Mouse (Mus musculus) heart, postnatal 0 days (tissue): ENCODE data around the gene Spg20. TPM values are rescaled to one million over a fixed set of nuclear protein-coding genes. Genes with fewer than 3 reads are reported as not detected.

Experiments used
- ATAC-seq: fragments of 200-750 bp; cut with Nextera tagmentation; 2 replicates; pipeline ENCODE4 v1.8.0; 2017; ENCODE audit warnings: low read depth, moderate number of reproducible peaks, moderate library complexity; ENCODE audit not compliant: insufficient read depth
- DNase-seq: peaks from one replicate; pipeline ENCODE4 v3.0.0-alpha.2; 2016; ENCODE audit warnings: low spot score
- H3K27ac ChIP-seq: fragments of 300-500 bp; sonication (generic); 2 replicates; pipeline ENCODE4 v1.5.1; 2014; ENCODE audit warnings: low read depth, mild to moderate bottlenecking
- H3K27me3 ChIP-seq: fragments of 300-500 bp; sonication (generic); 2 replicates; pipeline ENCODE4 v1.6.1; 2014; ENCODE audit warnings: low read length, mixed read lengths; ENCODE audit not compliant: control insufficient read depth, insufficient read depth
- H3K36me3 ChIP-seq: fragments of 300-500 bp; sonication (generic); replicated peaks from 2 replicates; pipeline ENCODE4 v1.6.1; 2014; ENCODE audit warnings: low read length, mixed read lengths; ENCODE audit not compliant: control insufficient read depth, insufficient read depth
- H3K4me1 ChIP-seq: fragments of 300-500 bp; sonication (generic); 2 replicates; pipeline ENCODE4 v1.6.1; 2014; ENCODE audit warnings: antibody characterized with exemption; ENCODE audit not compliant: control insufficient read depth, insufficient read depth
- H3K4me2 ChIP-seq: fragments of 300-500 bp; sonication (generic); 2 replicates; pipeline ENCODE4 v1.6.1; 2014; ENCODE audit warnings: low read depth, mild to moderate bottlenecking, low read length, moderate library complexity
- H3K4me3 ChIP-seq: fragments of 300-500 bp; sonication (generic); 2 replicates; pipeline ENCODE4 v1.5.1; 2014; ENCODE audit warnings: low read depth, low read length
- H3K9ac ChIP-seq: fragments of 300-500 bp; sonication (generic); replicated peaks from 2 replicates; pipeline ENCODE4 v1.6.1; 2014; ENCODE audit warnings: low read depth, low read length, mixed read lengths
- H3K9me3 ChIP-seq: fragments of 300-500 bp; sonication (generic); replicated peaks from 2 replicates; pipeline ENCODE4 v1.6.1; 2016; ENCODE audit warnings: low read length; ENCODE audit not compliant: control insufficient read depth
- CTCF ChIP-seq: IDR thresholded peaks from 2 replicates; pipeline ENCODE4 v1.5.1; 2016; ENCODE audit warnings: antibody characterized with exemption, control low read depth, low read depth
- EP300 ChIP-seq: IDR thresholded peaks from 2 replicates; pipeline ENCODE4 v1.6.1; 2016; ENCODE audit warnings: antibody characterized with exemption, low read depth
- WGBS: fragments of 180-500 bp; shearing (Covaris S2); extraction: QIAGEN DNeasy Blood & Tissue Kit; methylation state at CpG from one replicate; pipeline ENCODE4 v1.1.7; 2014; 5-methylcytosine and 5-hydroxymethylcytosine counted together
- polyA plus RNA-seq: library from polyadenylated mRNA; unstranded; fragments of >200 nt; fragmentation: Nextera tagmentation; extraction: Ambion mirVana; gene quantifications from 2 replicates; pipeline ENCODE4 v1.2.1, GENCODE M21; 2015
- total RNA-seq: library from RNA; depleted of rRNA; stranded (reverse); fragments of >200 nt; gene quantifications from 2 replicates; pipeline ENCODE4 v1.2.3, GENCODE M21; 2014; ENCODE audit warnings: low replicate concordance; rRNA removed

Spg20 gene
- total RNA-seq (20.7 and 22.0 TPM in 2 replicates), polyA plus RNA-seq (17.7 and 20.6 TPM in 2 replicates)

GRCm38 (mm10) chr3:55111935-55112709, at the start of gene Spg20:
TSS of gene Spg20 (plus strand) at chr3:55112108.
- DNase-seq (peak; percentile 87), ATAC-seq (peak; percentile 95)
- Histone ChIP-seq H3K4me1 (peaks cover 17% of the 10 kb centered on the region), H3K4me2 (peak within 1 kb of the TSS; percentile 62), H3K4me3 (peak within 1 kb of the TSS; percentile 79), H3K27me3 (no peaks in the 10 kb centered on the region), H3K9ac (peak within 1 kb of the TSS; percentile 90), H3K36me3 (peaks cover 4% of the 10 kb centered on the region), H3K27ac (peak within 1 kb of the TSS; percentile 89), H3K9me3 (no peaks in the 10 kb centered on the region)
- WGBS: under 1% methylated on average over 51 of the region's 58 CpGs
- peak; percentile 95 for TF ChIP-seq CTCF
- no peak for TF ChIP-seq EP300

GRCm38 (mm10) chr3:55062653-55063052, 49.3 kb upstream of the Spg20 start:
- Histone ChIP-seq H3K9me3 (no peaks in the 10 kb centered on the region), H3K4me2 (no peak overlapping the region), H3K36me3 (no peaks in the 10 kb centered on the region), H3K27me3 (0 out of 2 replicates have a peak, but pooled peaks cover 10% of the 10 kb centered on the region), H3K9ac (no peak overlapping the region), H3K27ac (no peak overlapping the region), H3K4me1 (no peaks in the 10 kb centered on the region), H3K4me3 (no peak overlapping the region)
- DNase-seq (no peak), ATAC-seq (no peak)
- WGBS: 61% methylated on average over 9 of the region's 9 CpGs
- no peak for TF ChIP-seq EP300
- TF ChIP-seq CTCF: no peak

DNA sequence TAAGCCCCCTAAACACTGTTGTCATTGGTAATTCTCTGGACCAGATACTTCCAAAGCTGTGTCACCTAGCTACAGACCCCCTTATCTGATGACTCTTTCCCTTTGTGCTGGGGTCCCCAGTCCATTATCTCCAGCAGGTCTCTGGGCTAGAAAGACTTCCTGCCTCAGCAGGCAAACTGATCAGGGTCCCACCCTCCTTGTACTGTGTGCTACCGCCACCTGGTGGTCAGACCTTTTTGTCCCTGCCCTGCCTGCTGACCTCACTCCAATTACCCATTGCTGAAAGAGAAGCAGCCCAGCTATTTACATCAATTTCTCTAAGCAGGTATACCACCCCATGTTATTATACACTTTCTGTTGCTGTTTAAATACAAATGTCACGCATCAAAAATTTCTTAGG, 47.5 kb upstream of the Spg20 start:
- Histone ChIP-seq H3K4me2 (no peak overlapping the region), H3K4me3 (no peak overlapping the region), H3K4me1 (no peaks in the 10 kb centered on the region), H3K9ac (no peak overlapping the region), H3K27ac (no peak overlapping the region), H3K27me3 (0 out of 2 replicates have a peak, but pooled peaks cover 10% of the 10 kb centered on the region), H3K36me3 (no peaks in the 10 kb centered on the region), H3K9me3 (no peaks in the 10 kb centered on the region)
- ATAC-seq (no peak), DNase-seq (peak; percentile 20)
- 6% methylated on average over 2 of the region's 2 CpGs for WGBS
- no peak for TF ChIP-seq EP300
- TF ChIP-seq CTCF: peak; percentile 88

GRCm38 (mm10) chr3:55065738-55066665, 45.9 kb upstream of the Spg20 start:
- TF ChIP-seq CTCF (no peak), EP300 (no peak)
- H3K9me3 ChIP-seq: no peaks in the 10 kb centered on the region
- DNase-seq (no peak), ATAC-seq (no peak)
- 0 out of 2 replicates have a peak, but pooled peaks cover 10% of the 10 kb centered on the region for H3K27me3 ChIP-seq
- no peak overlapping the region for H3K4me3 ChIP-seq
- no peaks in the 10 kb centered on the region for H3K4me1 ChIP-seq
- H3K4me2 ChIP-seq: no peak overlapping the region
- 49% methylated on average over 14 of the region's 14 CpGs for WGBS
- no peak overlapping the region for H3K9ac ChIP-seq
- no peaks in the 10 kb centered on the region for H3K36me3 ChIP-seq
- no peak overlapping the region for H3K27ac ChIP-seq

DNA sequence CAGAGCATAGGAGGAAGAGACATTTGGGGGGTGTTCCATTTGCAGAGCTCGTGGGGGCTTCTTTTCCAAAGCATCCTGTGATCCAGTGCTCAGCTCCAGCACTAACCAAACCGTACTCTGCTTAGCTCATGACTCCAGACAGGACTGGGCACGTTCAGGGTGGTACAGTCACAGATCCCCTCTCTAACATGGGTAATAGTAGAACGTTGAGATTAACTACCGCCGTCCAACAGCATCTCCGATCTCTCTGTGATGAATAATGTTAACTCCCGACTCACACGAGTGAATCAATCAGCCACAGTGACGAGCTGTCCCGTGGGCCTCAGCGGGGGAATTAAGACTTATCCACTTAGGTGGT, 45.3 kb upstream of the Spg20 start:
- no peaks in the 10 kb centered on the region for H3K9me3 ChIP-seq
- H3K4me1 ChIP-seq: no peaks in the 10 kb centered on the region
- H3K36me3 ChIP-seq: no peaks in the 10 kb centered on the region
- no peak for DNase-seq
- H3K9ac ChIP-seq: no peak overlapping the region
- H3K27ac ChIP-seq: no peak overlapping the region
- no peak for ATAC-seq
- WGBS: 61% methylated on average over 12 of the region's 12 CpGs
- 0 out of 2 replicates have a peak, but pooled peaks cover 10% of the 10 kb centered on the region for H3K27me3 ChIP-seq
- H3K4me3 ChIP-seq: no peak overlapping the region
- TF ChIP-seq CTCF: no peak
- TF ChIP-seq EP300: no peak
- H3K4me2 ChIP-seq: no peak overlapping the region
